Mouse (Mus musculus): ENCODE results near the gene Lmo1.
A peak's percentile ranks its signal among the peaks of the same experiment; 100 is the strongest.

Lmo1 gene

DNA sequence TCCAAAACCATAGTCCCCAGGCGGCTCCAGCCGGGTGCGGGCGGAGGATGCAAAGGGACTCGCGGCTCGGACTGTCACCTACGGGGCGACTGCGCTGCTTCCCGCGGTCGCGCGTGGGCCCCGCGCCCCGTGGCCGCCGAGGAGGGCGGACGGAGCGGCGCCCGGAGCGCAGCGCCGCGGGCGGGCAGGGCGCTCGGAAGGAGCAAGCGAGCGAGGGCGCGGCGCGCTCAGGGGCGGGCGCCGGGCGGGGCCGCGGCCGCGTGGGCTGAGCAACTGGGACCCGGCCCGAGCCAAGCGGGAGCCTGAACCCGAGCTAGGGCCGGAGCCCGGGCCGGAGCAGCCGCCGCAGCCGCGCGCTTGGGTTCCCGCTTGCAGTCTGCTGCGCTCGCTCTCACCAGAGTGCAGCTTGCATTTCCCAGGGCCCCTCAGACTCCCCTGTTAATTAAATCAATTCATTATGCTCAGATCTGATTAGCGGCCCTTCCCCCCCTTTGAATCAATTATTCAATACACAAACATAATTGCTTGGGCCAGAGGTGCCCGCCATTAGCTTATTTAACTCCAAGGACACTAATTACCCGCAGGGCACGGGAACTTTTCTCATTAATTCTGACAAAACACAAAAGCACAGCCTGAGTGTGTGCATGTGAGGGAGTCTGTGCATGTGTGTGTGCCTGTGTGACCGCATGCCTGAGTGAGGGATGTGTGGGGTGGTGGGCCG is at the start of gene Lmo1:
Gene Lmo1 (minus strand): TSS at position 259 of the 721 bp plus-strand sequence.
- DNase-seq (ENCODE audit: low spot score) = no peak

DNA sequence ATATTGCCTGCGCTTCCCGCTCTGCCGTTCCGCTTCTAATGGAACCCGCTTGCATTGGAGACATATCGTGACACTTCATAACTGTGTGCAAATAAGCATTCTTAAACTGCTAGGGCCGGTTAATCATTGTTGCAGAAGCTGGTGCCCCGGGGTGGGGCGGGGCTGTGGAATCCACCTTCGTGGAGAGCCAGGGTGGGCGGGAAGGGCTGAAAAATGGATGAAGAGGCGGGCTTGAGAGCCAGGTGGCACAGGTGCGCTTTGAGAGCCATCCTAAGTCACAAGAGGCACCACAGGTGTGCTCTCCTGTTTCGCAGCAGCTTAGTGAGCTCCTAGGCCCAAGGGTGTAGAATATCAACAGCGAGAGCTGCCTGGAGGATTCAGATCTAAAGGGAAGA is 46.7 kb upstream of the Lmo1 start:
- no peak for DNase-seq (ENCODE audit: low spot score)

- no peak for DNase-seq (ENCODE audit: low spot score)
Observed at GRCm38 (mm10) chr7:109220766-109221715, 46.0 kb upstream of the Lmo1 start.

GRCm38 (mm10) chr7:109220026-109220425 is 45.0 kb upstream of the Lmo1 start:
- DNase-seq (ENCODE audit: low spot score) = no peak

GRCm38 (mm10) chr7:109218977-109219271 is 43.9 kb upstream of the Lmo1 start:
- DNase-seq (ENCODE audit: low spot score) = no peak

DNA sequence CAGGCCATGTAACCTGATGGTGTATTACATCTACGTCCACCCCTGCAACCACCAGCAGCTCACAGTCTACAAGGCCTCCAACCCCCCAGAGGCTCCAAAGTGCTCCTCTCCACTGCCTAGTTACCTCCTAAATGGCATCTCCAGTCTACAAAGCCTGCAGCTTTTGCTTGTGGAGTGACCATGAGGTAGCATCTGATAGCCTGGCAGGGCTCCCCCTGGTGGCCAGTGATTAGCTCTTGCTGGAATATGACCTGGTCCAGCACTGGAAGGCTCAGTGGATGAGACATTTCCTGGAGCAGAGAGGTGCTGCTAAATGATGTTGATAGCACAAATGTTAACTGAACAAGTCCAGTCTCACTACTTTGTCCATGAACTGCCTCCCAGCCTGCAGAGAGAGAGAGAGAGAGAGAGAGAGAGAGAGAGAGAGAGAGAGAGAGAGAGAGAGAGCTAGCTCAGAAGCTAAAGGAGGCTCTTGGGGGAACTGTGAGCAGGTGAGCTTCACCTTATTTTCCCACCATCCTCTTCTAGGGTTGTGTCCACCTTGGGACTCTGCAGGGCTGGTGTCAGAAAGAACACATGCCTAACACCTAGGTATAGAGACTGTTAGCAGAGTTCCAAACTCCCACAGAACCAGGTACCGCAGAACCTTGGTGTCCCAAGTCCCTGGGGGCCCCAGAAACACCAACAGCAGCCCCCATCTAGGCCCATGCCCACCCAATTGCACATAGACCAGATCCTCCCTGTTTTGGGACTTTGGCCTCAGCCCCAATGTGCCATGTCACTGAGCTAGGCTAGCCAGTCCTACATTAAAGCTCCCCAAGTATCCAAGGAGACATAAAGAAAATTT is 43.3 kb upstream of the Lmo1 start:
- peak; percentile 27 for DNase-seq (ENCODE audit: low spot score)

GRCm38 (mm10) chr7:109209804-109210203 is 34.8 kb upstream of the Lmo1 start:
- DNase-seq (ENCODE audit: low spot score) = no peak

DNA sequence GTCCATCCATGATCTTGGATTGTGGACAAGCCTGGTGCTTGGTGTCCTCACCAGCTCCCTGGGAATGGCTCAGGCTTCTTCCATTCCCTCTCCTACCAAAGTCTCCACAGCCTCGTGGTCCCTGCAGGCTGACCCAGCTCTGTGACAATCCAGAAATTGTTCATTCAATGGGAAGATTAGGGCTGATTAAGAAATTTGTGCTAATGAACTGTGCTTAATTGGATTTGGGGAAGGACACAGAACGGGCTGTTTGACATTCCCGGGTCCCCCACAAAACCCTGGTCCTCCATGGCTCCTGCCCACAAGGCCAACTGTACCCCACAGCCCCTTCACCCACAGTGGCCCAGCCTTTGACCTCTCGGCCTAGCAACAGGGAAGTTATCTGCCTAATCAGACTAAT is 32.8 kb upstream of the Lmo1 start:
- no peak for DNase-seq (ENCODE audit: low spot score)

GRCm38 (mm10) chr7:109206358-109206757 is 31.4 kb upstream of the Lmo1 start:
- DNase-seq (ENCODE audit: low spot score) = no peak

- DNase-seq (ENCODE audit: low spot score) = no peak
Observed at GRCm38 (mm10) chr7:109203140-109203539, 28.1 kb upstream of the Lmo1 start.

GRCm38 (mm10) chr7:109200559-109200958 is 25.6 kb upstream of the Lmo1 start:
- DNase-seq (ENCODE audit: low spot score) = no peak

DNA sequence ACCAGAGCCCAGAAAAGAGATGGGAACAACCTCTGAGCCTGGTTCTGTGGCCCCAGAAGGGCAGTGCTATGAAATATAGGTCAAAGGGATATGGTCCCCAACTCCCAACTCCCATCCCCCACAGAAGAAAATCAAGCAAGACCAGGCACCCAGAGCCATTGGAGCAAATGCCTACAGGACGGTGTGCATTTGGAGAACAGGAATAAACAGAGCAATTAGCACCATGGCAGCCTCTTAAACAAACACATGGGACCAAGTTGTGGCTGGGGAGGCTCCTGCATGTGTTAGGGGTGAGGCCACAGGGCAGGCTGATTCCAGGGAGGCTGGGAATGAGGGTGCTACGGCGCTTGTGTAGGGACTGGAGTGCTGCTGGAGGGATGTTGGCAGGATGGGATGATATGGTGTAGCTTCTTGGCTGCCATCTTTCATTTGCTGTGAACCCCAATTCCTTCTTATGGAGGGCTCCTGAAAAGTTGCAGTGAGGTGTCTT is 22.2 kb upstream of the Lmo1 start:
- no peak for DNase-seq (ENCODE audit: low spot score)

- DNase-seq (ENCODE audit: low spot score) = no peak
Observed at GRCm38 (mm10) chr7:109196399-109197082, 21.5 kb upstream of the Lmo1 start.

DNA sequence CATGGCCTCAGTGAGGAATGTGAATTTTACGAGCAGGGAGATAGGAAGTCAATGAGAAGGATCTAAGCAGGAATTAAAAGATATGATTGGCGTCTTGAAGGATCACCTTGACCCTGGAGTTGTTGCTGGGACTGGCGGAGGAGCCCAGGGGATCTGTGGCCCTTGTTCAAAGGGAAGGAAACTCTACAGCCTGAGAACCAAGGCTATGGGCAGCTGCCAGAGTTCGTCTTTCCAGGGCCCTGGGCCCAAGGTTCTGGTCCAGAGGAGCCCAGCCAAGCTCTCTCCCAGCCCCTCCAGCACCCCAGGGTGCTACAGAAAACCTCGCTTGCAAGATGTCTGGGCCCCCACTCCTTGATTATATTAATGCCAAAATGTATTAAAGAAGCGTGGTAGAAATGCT is 21.0 kb upstream of the Lmo1 start:
- DNase-seq (ENCODE audit: low spot score) = no peak

GRCm38 (mm10) chr7:109194850-109195249 is 19.8 kb upstream of the Lmo1 start:
- DNase-seq (ENCODE audit: low spot score) = no peak

GRCm38 (mm10) chr7:109187244-109188035 is 12.4 kb upstream of the Lmo1 start:
- no peak for DNase-seq (ENCODE audit: low spot score)

- DNase-seq (ENCODE audit: low spot score) = no peak
Observed at GRCm38 (mm10) chr7:109185975-109186374, 11.0 kb upstream of the Lmo1 start.

DNA sequence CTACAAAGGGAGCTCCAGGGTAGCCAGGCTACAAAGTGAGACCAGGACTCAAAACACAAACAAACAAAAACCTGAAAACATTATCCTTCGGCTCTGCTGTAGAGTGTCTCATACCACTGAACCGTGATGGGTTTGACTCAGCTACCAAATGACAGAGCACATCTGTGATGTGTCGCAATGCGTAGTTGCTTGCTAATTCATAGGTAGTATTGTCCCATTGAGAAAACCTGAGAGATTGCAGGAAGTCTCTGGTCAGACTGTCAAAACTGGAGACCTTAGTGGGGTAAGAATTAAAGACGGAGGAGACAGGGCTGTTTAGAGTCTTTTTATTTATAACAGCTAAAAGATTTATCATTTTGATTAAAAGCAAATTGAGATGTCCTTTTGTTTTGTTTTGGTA is 10.6 kb upstream of the Lmo1 start:
- no peak for DNase-seq (ENCODE audit: low spot score)

GRCm38 (mm10) chr7:109176688-109177087 is 1.7 kb upstream of the Lmo1 start:
- no peak for DNase-seq (ENCODE audit: low spot score)

- DNase-seq (ENCODE audit: low spot score) = no peak
Observed at GRCm38 (mm10) chr7:109175670-109176625, 941 bp upstream of the Lmo1 start.
